Comparison of ENCODE assay signal across 22 mouse cellular contexts in the genomic region with DNA sequence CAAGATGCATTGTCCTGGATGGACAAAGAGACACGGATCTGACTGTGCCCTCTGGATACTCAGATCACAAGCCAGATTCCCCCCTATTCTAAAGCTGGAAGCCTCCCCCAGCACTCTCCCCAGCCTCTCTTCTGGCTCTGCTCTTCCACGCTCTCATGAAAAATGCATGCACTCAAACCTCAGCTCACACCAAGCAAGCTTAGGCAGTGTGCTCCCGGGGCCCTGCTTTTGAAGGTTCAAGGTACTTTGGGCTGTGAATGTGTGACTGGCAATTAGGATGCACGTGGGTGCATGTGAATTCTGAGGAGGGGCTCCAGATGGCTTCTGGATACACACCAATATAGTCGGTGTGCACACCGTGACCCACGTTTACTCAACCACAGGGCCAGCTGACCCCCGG.
DNase-seq lines count a peak whose midpoint lies in the region; ATAC-seq lines count a peak whose summit lies in the region.
"Had no signal": no experiment of that assay in that cellular context is flagged by ENCODE, and none has a peak within 500 bp of the region (broad histone marks: within the 10 kb centered on the region; RNA-seq: fewer than 3 reads in every experiment).

No protein-coding gene starts in this region.

- no peak for ATAC-seq in forebrain, embryonic 14.5 days
- no peak for ATAC-seq in forebrain, embryonic 11.5 days (replicated peaks; ENCODE audit: low FRiP score)
- ATAC-seq in hindbrain, embryonic 14.5 days (ENCODE audit: low FRiP score), result no peak
- ATAC-seq in midbrain, embryonic 13.5 days, result peak; percentile 75
- no peak for ATAC-seq in neural tube, embryonic 15.5 days (ENCODE audit: low FRiP score)
- ATAC-seq: intestine, embryonic 16.5 days had no signal

- H3K27me3 ChIP-seq in forebrain, embryonic 14.5 days (replicated peaks; ENCODE audit: control insufficient read depth, insufficient read depth, low read length), result no peaks in the 10 kb centered on the region
- H3K27me3 ChIP-seq in forebrain, embryonic 11.5 days (ENCODE audit: control insufficient read depth, insufficient read depth, low read length), result no peaks in the 10 kb centered on the region
- no peaks in the 10 kb centered on the region for H3K27me3 ChIP-seq in hindbrain, embryonic 14.5 days (ENCODE audit: control insufficient read depth, insufficient read depth, low read length)
- peaks cover 4% of the 10 kb centered on the region; the same call in 1 of the 2 replicates for H3K27me3 ChIP-seq in midbrain, embryonic 13.5 days
- no peaks in the 10 kb centered on the region for H3K27me3 ChIP-seq in neural tube, embryonic 15.5 days (replicated peaks)
- H3K27me3 ChIP-seq: heart, embryonic 13.5 days; limb, embryonic 13.5 days; lung, embryonic 15.5 days; stomach, embryonic 15.5 days had no signal

- WGBS in forebrain, embryonic 14.5 days, result 57% methylated on average over 8 of the region's 8 CpGs
- 61% methylated on average over 8 of the region's 8 CpGs for WGBS in forebrain, embryonic 11.5 days
- 32% methylated on average over 8 of the region's 8 CpGs for WGBS in hindbrain, embryonic 14.5 days
- 25% methylated on average over 8 of the region's 8 CpGs for WGBS in midbrain, embryonic 13.5 days
- WGBS in neural tube, embryonic 15.5 days, result 35% methylated on average over 8 of the region's 8 CpGs

- DNase-seq in forebrain, embryonic 14.5 days (ENCODE audit: low spot score), result peak; percentile 37
- DNase-seq in forebrain, embryonic 11.5 days (ENCODE audit: low spot score), result no peak
- no peak for DNase-seq in hindbrain, embryonic 14.5 days (ENCODE audit: low spot score)
- DNase-seq in B cell, adult 2 months, result no peak
- DNase-seq in cerebellum, adult 9-10 months, result no peak
- DNase-seq in left cerebral cortex, adult 9 months (ENCODE audit: low spot score in 2 of 2), result no peak
- DNase-seq: adrenal gland, postnatal 25 days; cerebellum, adult 11-12 months; cerebellum, postnatal 36 days; heart, adult 11 months; heart, postnatal 4 days; thymus, adult 18-20 months; thymus, postnatal 4 days had no signal

- H3K36me3 ChIP-seq in forebrain, embryonic 14.5 days (ENCODE audit: control insufficient read depth, insufficient read depth, low read length), result peaks cover 8% of the 10 kb centered on the region; the same call in 1 of the 2 replicates
- no peaks in the 10 kb centered on the region for H3K36me3 ChIP-seq in forebrain, embryonic 11.5 days (ENCODE audit: control insufficient read depth, insufficient read depth, low read length)
- H3K36me3 ChIP-seq in hindbrain, embryonic 14.5 days (replicated peaks; ENCODE audit: control insufficient read depth, insufficient read depth), result no peaks in the 10 kb centered on the region
- H3K36me3 ChIP-seq in midbrain, embryonic 13.5 days, result 0 out of 2 replicates have a peak, but pooled peaks cover 2% of the 10 kb centered on the region
- H3K36me3 ChIP-seq in neural tube, embryonic 15.5 days, result no peaks in the 10 kb centered on the region
- H3K36me3 ChIP-seq: heart, embryonic 13.5 days; limb, embryonic 13.5 days; lung, embryonic 15.5 days; stomach, embryonic 15.5 days had no signal

- no peaks in the 10 kb centered on the region for H3K9me3 ChIP-seq in forebrain, embryonic 14.5 days (replicated peaks; ENCODE audit: control insufficient read depth, low read length)
- H3K9me3 ChIP-seq in forebrain, embryonic 11.5 days (ENCODE audit: control insufficient read depth, low read length), result no peaks in the 10 kb centered on the region
- H3K9me3 ChIP-seq in hindbrain, embryonic 14.5 days (ENCODE audit: control insufficient read depth, low read length), result no peaks in the 10 kb centered on the region
- H3K9me3 ChIP-seq in midbrain, embryonic 13.5 days, result no peaks in the 10 kb centered on the region
- H3K9me3 ChIP-seq in neural tube, embryonic 15.5 days (replicated peaks), result no peaks in the 10 kb centered on the region
- H3K9me3 ChIP-seq: heart, embryonic 13.5 days; limb, embryonic 13.5 days; lung, embryonic 15.5 days; stomach, embryonic 15.5 days had no signal

- no peak overlapping the region for H3K4me2 ChIP-seq in forebrain, embryonic 14.5 days (ENCODE audit: low read length)
- H3K4me2 ChIP-seq in forebrain, embryonic 11.5 days (ENCODE audit: low read depth, low read length, severe bottlenecking), result no peak overlapping the region
- H3K4me2 ChIP-seq in hindbrain, embryonic 14.5 days (replicated peaks), result no peak overlapping the region
- H3K4me2 ChIP-seq in midbrain, embryonic 13.5 days (replicated peaks), result no peak overlapping the region
- no peak overlapping the region for H3K4me2 ChIP-seq in neural tube, embryonic 15.5 days
- H3K4me2 ChIP-seq: heart, embryonic 13.5 days; limb, embryonic 13.5 days; lung, embryonic 15.5 days; stomach, embryonic 15.5 days had no signal

- H3K9ac ChIP-seq in forebrain, embryonic 14.5 days (ENCODE audit: low read length), result no peak overlapping the region
- H3K9ac ChIP-seq in forebrain, embryonic 11.5 days (ENCODE audit: low read length), result no peak overlapping the region
- H3K9ac ChIP-seq in hindbrain, embryonic 14.5 days, result peak overlapping the region; percentile 13; the same call in 1 of the 2 replicates
- H3K9ac ChIP-seq in midbrain, embryonic 13.5 days (replicated peaks), result no peak overlapping the region
- H3K9ac ChIP-seq in neural tube, embryonic 15.5 days (replicated peaks), result no peak overlapping the region
- H3K9ac ChIP-seq: heart, embryonic 13.5 days; limb, embryonic 13.5 days; liver, embryonic 14.5 days; lung, embryonic 15.5 days; stomach, embryonic 15.5 days had no signal

- no peak overlapping the region for H3K4me3 ChIP-seq in forebrain, embryonic 14.5 days (ENCODE audit: low read depth, low read length)
- H3K4me3 ChIP-seq in forebrain, embryonic 11.5 days (ENCODE audit: low read depth, low read length), result no peak overlapping the region
- no peak overlapping the region for H3K4me3 ChIP-seq in hindbrain, embryonic 14.5 days (replicated peaks; ENCODE audit: low read length)
- no peak overlapping the region for H3K4me3 ChIP-seq in midbrain, embryonic 13.5 days (replicated peaks)
- no peak overlapping the region for H3K4me3 ChIP-seq in neural tube, embryonic 15.5 days (replicated peaks)
- H3K4me3 ChIP-seq: erythroblast, embryonic 14.5 days; heart, embryonic 13.5 days; limb, embryonic 13.5 days; lung, embryonic 15.5 days; stomach, embryonic 15.5 days had no signal

- peaks cover 5% of the 10 kb centered on the region for H3K4me1 ChIP-seq in forebrain, embryonic 14.5 days (ENCODE audit: control insufficient read depth, insufficient read depth, low read length)
- H3K4me1 ChIP-seq in forebrain, embryonic 11.5 days (replicated peaks; ENCODE audit: control insufficient read depth, insufficient read depth, low read length), result peaks cover under 1% of the 10 kb centered on the region; the same call in 1 of the 2 replicates
- peaks cover 17% of the 10 kb centered on the region for H3K4me1 ChIP-seq in hindbrain, embryonic 14.5 days (replicated peaks; ENCODE audit: control insufficient read depth, insufficient read depth, low read length)
- H3K4me1 ChIP-seq in midbrain, embryonic 13.5 days (replicated peaks), result peaks cover 42% of the 10 kb centered on the region
- peaks cover 26% of the 10 kb centered on the region for H3K4me1 ChIP-seq in neural tube, embryonic 15.5 days
- H3K4me1 ChIP-seq: limb, embryonic 13.5 days; lung, embryonic 15.5 days; stomach, embryonic 15.5 days had no signal

- H3K27ac ChIP-seq in forebrain, embryonic 14.5 days (ENCODE audit: low read depth, low read length), result peak overlapping the region; percentile 5; the same call in 1 of the 2 replicates
- no peak overlapping the region for H3K27ac ChIP-seq in forebrain, embryonic 11.5 days (ENCODE audit: low read depth, low read length)
- 0 out of 2 replicates have a peak overlapping the region, but pooled peaks have one; percentile 21 for H3K27ac ChIP-seq in hindbrain, embryonic 14.5 days
- H3K27ac ChIP-seq in midbrain, embryonic 13.5 days, result peak overlapping the region; percentile 77
- H3K27ac ChIP-seq in neural tube, embryonic 15.5 days (replicated peaks), result 0 out of 2 replicates have a peak overlapping the region, but pooled peaks have one; percentile 1
- H3K27ac ChIP-seq: heart, embryonic 13.5 days; limb, embryonic 13.5 days; liver, embryonic 14.5 days; lung, embryonic 15.5 days; stomach, embryonic 15.5 days had no signal
